Mouse (Mus musculus): ENCODE measurements around the gene Slc35c1. TPM values are rescaled to one million over a fixed set of nuclear protein-coding genes. Genes with fewer than 3 reads are reported as not detected.

Slc35c1 gene
- polyA plus RNA-seq, 1 experiment from 2014 or later, result 6.9 TPM

GRCm38 (mm10) chr2:92432299-92433295 is 27.7 kb downstream of the Slc35c1 start:
- ATAC-seq (replicated peaks; ENCODE audit: insufficient number of reproducible peaks, insufficient read depth, low FRiP score, low read depth), result no peak
- no peaks in the 10 kb centered on the region for H3K9me3 ChIP-seq (replicated peaks)
- H3K27ac ChIP-seq, result peak overlapping the region; percentile 71; the same call in 1 of the 2 replicates
- no peaks in the 10 kb centered on the region for H3K27me3 ChIP-seq
- no peaks in the 10 kb centered on the region for H3K36me3 ChIP-seq
- H3K4me3 ChIP-seq, result peak overlapping the region; percentile 94
- peaks cover 62% of the 10 kb centered on the region for H3K4me1 ChIP-seq (replicated peaks)
- WGBS, result 38% methylated on average over 17 of the region's 17 CpGs
- peak overlapping the region; percentile 92 for H3K9ac ChIP-seq
- H3K4me2 ChIP-seq, result peak overlapping the region; percentile 79

- no peaks in the 10 kb centered on the region for H3K27me3 ChIP-seq
- H3K9ac ChIP-seq, result peak overlapping the region; percentile 37; the same call in 1 of the 2 replicates
- WGBS, result 33% methylated on average over 11 of the region's 11 CpGs
- H3K36me3 ChIP-seq, result no peaks in the 10 kb centered on the region
- H3K4me3 ChIP-seq, result peak overlapping the region; percentile 94
- peak overlapping the region; percentile 79 for H3K4me2 ChIP-seq
- peaks cover 66% of the 10 kb centered on the region for H3K4me1 ChIP-seq (replicated peaks)
- no peak for ATAC-seq (replicated peaks; ENCODE audit: insufficient number of reproducible peaks, insufficient read depth, low FRiP score, low read depth)
- no peaks in the 10 kb centered on the region for H3K9me3 ChIP-seq (replicated peaks)
- H3K27ac ChIP-seq, result peak overlapping the region; percentile 71
Measured at GRCm38 (mm10) chr2:92431611-92432179, 28.6 kb downstream of the Slc35c1 start.

GRCm38 (mm10) chr2:92430723-92431541 is 29.4 kb downstream of the Slc35c1 start:
- Histone ChIP-seq H3K27ac (peak overlapping the region; percentile 71), H3K4me2 (peak overlapping the region; percentile 79), H3K9me3 (replicated peaks) (no peaks in the 10 kb centered on the region), H3K27me3 (no peaks in the 10 kb centered on the region), H3K4me3 (peak overlapping the region; percentile 94), H3K36me3 (no peaks in the 10 kb centered on the region), H3K9ac (peak overlapping the region; percentile 37), H3K4me1 (replicated peaks) (peaks cover 71% of the 10 kb centered on the region)
- WGBS, result 51% methylated on average over 21 of the region's 21 CpGs
- 0 out of 2 replicates have a peak, but pooled peaks have one; percentile 8 for ATAC-seq (replicated peaks; ENCODE audit: insufficient number of reproducible peaks, insufficient read depth, low FRiP score, low read depth)

GRCm38 (mm10) chr2:92430089-92430488 is 30.2 kb downstream of the Slc35c1 start:
- no peaks in the 10 kb centered on the region for H3K27me3 ChIP-seq
- 57% methylated on average over 2 of the region's 2 CpGs for WGBS
- no peak for ATAC-seq (replicated peaks; ENCODE audit: insufficient number of reproducible peaks, insufficient read depth, low FRiP score, low read depth)
- H3K9me3 ChIP-seq (replicated peaks), result no peaks in the 10 kb centered on the region
- H3K9ac ChIP-seq, result no peak overlapping the region
- H3K27ac ChIP-seq, result no peak overlapping the region
- no peak overlapping the region for H3K4me3 ChIP-seq
- H3K36me3 ChIP-seq, result no peaks in the 10 kb centered on the region
- H3K4me2 ChIP-seq, result no peak overlapping the region
- H3K4me1 ChIP-seq (replicated peaks), result peaks cover 80% of the 10 kb centered on the region

- ATAC-seq (replicated peaks; ENCODE audit: insufficient number of reproducible peaks, insufficient read depth, low FRiP score, low read depth), result peak; percentile 48
- Histone ChIP-seq H3K4me2 (peak overlapping the region; percentile 11; the same call in 1 of the 2 replicates), H3K27me3 (no peaks in the 10 kb centered on the region), H3K4me1 (replicated peaks) (peaks cover 91% of the 10 kb centered on the region), H3K9ac (0 out of 2 replicates have a peak overlapping the region, but pooled peaks have one; percentile 14), H3K9me3 (replicated peaks) (no peaks in the 10 kb centered on the region), H3K4me3 (no peak overlapping the region), H3K27ac (peak overlapping the region; percentile 70), H3K36me3 (peaks cover under 1% of the 10 kb centered on the region; the same call in 1 of the 2 replicates)
- 32% methylated on average over 6 of the region's 6 CpGs for WGBS
Measured at GRCm38 (mm10) chr2:92427882-92428281, 32.5 kb downstream of the Slc35c1 start.

GRCm38 (mm10) chr2:92426426-92426825 is 33.9 kb downstream of the Slc35c1 start:
- H3K36me3 ChIP-seq, result peaks cover 12% of the 10 kb centered on the region; the same call in 1 of the 2 replicates
- no peak for ATAC-seq (replicated peaks; ENCODE audit: insufficient number of reproducible peaks, insufficient read depth, low FRiP score, low read depth)
- 49% methylated on average over 3 of the region's 3 CpGs for WGBS
- peaks cover 81% of the 10 kb centered on the region for H3K4me1 ChIP-seq (replicated peaks)
- H3K27me3 ChIP-seq, result no peaks in the 10 kb centered on the region
- no peak overlapping the region for H3K4me2 ChIP-seq
- H3K4me3 ChIP-seq, result no peak overlapping the region
- no peak overlapping the region for H3K9ac ChIP-seq
- peak overlapping the region; percentile 87 for H3K27ac ChIP-seq
- no peaks in the 10 kb centered on the region for H3K9me3 ChIP-seq (replicated peaks)

GRCm38 (mm10) chr2:92425366-92425765 is 35.0 kb downstream of the Slc35c1 start:
- H3K27me3 ChIP-seq, result no peaks in the 10 kb centered on the region
- H3K4me3 ChIP-seq, result no peak overlapping the region
- ATAC-seq (replicated peaks; ENCODE audit: insufficient number of reproducible peaks, insufficient read depth, low FRiP score, low read depth), result no peak
- H3K9me3 ChIP-seq (replicated peaks), result no peaks in the 10 kb centered on the region
- H3K27ac ChIP-seq, result peak overlapping the region; percentile 87
- no peak overlapping the region for H3K4me2 ChIP-seq
- H3K36me3 ChIP-seq, result peaks cover 22% of the 10 kb centered on the region; the same call in 1 of the 2 replicates
- H3K4me1 ChIP-seq (replicated peaks), result peaks cover 70% of the 10 kb centered on the region
- WGBS, result 82% methylated on average over 4 of the region's 4 CpGs
- no peak overlapping the region for H3K9ac ChIP-seq

- Histone ChIP-seq H3K27ac (peak overlapping the region; percentile 87), H3K4me1 (replicated peaks) (peaks cover 64% of the 10 kb centered on the region), H3K27me3 (no peaks in the 10 kb centered on the region), H3K9me3 (replicated peaks) (no peaks in the 10 kb centered on the region), H3K9ac (no peak overlapping the region; the same call in 1 of the 2 replicates), H3K4me2 (no peak overlapping the region; the same call in 1 of the 2 replicates), H3K4me3 (no peak overlapping the region), H3K36me3 (peaks cover 28% of the 10 kb centered on the region; the same call in 1 of the 2 replicates)
- ATAC-seq (replicated peaks; ENCODE audit: insufficient number of reproducible peaks, insufficient read depth, low FRiP score, low read depth), result peak; percentile 64
- 62% methylated on average over 9 of the region's 9 CpGs for WGBS
Measured at GRCm38 (mm10) chr2:92424462-92425308, 35.7 kb downstream of the Slc35c1 start.

- peak overlapping the region; percentile 87 for H3K27ac ChIP-seq
- no peak overlapping the region for H3K4me3 ChIP-seq
- ATAC-seq (replicated peaks; ENCODE audit: insufficient number of reproducible peaks, insufficient read depth, low FRiP score, low read depth), result peak; percentile 84
- 56% methylated on average over 9 of the region's 9 CpGs for WGBS
- H3K9me3 ChIP-seq (replicated peaks), result no peaks in the 10 kb centered on the region
- no peaks in the 10 kb centered on the region for H3K27me3 ChIP-seq
- H3K9ac ChIP-seq, result no peak overlapping the region
- peaks cover 57% of the 10 kb centered on the region for H3K4me1 ChIP-seq (replicated peaks)
- H3K4me2 ChIP-seq, result no peak overlapping the region
- H3K36me3 ChIP-seq, result peaks cover 35% of the 10 kb centered on the region
Measured at GRCm38 (mm10) chr2:92423702-92424461, 36.5 kb downstream of the Slc35c1 start.
